Mouse (Mus musculus): ENCODE data around the gene Sptssa. TPM values are rescaled to one million over a fixed set of nuclear protein-coding genes. Genes with fewer than 3 reads are reported as not detected.

Gene Sptssa
- 108 TPM for polyA plus RNA-seq (2017; shearing (Covaris generic))

DNA sequence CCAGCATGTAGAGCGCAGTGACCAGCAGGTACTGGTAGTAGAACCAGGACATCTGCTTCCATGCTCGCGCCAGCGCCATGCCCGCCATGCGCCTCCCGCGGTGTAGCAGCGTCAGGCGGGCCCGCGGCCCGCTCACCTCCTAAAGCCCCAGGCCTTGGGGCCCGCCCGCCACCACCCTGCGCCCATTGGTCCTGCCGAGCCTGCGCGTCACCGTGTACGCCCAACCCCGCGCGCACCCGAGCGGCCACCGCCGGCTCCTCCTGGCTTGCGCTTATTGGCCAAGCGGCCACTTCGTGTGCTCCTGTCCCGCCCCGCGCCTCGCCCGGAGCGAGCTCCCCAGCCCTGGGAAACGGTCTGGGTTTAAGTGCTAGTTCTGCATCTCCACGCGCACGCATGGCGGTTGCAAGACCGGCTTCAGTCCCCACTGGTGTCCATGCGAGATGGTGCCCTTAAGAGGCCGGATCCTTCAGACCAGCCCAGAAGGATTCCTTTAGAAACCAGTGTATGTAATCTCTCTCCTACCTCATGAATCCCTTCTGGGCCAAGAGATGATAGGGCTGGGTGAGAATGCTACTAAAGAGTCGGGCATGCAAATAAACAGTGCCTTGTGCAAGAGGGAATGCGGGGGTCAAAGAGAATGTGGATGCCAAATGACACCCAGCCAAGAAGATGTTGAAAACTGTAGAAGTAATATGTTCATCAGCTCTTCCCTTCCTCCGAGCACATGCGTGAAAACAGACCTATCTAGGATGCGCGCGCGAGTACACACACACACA is at the start of gene Sptssa:
Sptssa (minus strand) TSS at position 178 of the 776 bp plus-strand sequence.

DNA sequence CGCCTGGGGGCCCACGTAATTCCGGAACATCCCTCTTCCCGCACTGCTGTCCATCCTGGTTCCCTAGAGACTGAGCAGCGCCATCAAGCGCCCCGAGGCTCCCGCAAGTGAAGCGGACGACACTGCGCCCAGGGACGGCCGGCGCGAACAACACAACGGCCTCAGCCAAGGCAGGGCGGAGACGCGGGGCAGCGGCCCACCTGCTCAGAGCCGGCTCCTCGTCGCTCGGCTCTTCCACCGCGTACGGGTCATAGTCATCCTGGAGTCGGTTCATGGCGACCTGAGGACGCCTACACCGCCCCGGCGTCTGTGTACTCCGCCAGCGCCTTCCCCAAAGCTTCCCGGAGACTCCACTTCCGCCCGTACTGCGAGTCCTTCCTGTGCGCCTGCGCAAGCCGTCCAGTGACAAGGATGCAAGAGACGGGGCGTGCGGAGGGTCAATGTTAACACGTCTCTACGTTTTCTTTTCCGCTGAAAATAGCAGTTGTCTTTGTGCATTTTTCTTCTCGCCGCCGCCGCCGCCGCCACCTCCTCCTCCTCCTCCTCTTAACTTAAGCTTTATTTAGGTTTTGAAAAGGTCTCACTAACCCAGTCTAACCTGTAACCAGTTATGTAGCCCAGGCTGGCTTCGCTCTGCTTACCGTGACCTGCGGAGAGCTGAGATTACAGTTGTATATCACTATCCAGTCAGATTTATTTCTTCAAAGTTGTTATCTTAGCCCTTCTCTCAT is 39.3 kb upstream of the Sptssa start, which contains the start of gene Eapp:
Eapp (minus strand) TSS at position 387 of the 731 bp plus-strand sequence.

Other genes starting within 250 kb of the Sptssa start
- 71.6 TPM for gene Eapp, start 39.3 kb upstream of the Sptssa start, polyA plus RNA-seq (2017; shearing (Covaris generic))
- gene Snx6, start 139.1 kb upstream of the Sptssa start, polyA plus RNA-seq (2017; shearing (Covaris generic)) = 88.4 TPM
- 36.7 TPM for gene Cfl2, start 206.3 kb upstream of the Sptssa start, polyA plus RNA-seq (2017; shearing (Covaris generic))

All from naive thymus-derived CD4-positive, alpha-beta T cell, adult 5 months (primary cell).